Mouse (Mus musculus): ENCODE results near the gene Islr. TPM values are rescaled to one million over a fixed set of nuclear protein-coding genes. Genes with fewer than 3 reads are reported as not detected.

The Islr gene
- polyA plus RNA-seq, 2 experiments, result 143 to 493 TPM

DNA sequence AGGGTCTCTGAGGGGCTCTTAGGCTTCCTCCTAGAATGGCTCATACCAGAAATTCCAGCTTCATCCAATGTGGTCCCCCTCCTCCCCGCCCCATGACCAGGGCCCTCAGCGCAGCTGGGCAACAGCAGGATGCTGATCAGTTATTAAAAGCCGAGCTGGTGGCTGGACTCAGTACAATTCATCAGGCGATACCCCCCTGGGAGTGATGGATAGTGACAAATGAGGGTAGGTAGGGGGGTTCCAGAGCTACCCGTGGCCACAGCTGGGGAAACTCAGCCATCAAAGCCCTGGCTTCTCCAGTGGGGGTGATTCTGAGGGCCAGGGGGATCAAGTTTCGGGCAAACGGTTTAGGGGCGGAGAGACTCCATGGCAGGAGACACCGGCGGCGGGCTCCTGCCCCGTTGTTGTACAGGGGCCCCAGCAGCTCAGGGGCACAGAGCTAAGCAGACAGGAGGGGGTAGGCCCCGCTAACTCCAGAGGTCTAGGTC is 75.1 kb downstream of the Islr start:
- DNase-seq (ENCODE audit: low spot score) (peak; percentile 76), ATAC-seq (ENCODE audit: low FRiP score, low read depth) (peak; percentile 57)
- no peaks in the 10 kb centered on the region for H3K9me3 ChIP-seq (ENCODE audit: control insufficient read depth, low read length)
- peaks cover 71% of the 10 kb centered on the region for H3K4me1 ChIP-seq (ENCODE audit: control insufficient read depth, insufficient read depth, low read length)
- H3K4me2 ChIP-seq (replicated peaks; ENCODE audit: low read depth, low read length, severe bottlenecking), result peak overlapping the region; percentile 39
- peak overlapping the region; percentile 4 for H3K4me3 ChIP-seq (replicated peaks; ENCODE audit: low read length)
- WGBS, result 4% methylated on average over 13 of the region's 13 CpGs
- no peak for TF ChIP-seq POLR2A (IDR thresholded peaks at IDR 0.05; ENCODE audit: borderline replicate concordance, extremely low read depth, insufficient read depth, insufficient read length)
- no peaks in the 10 kb centered on the region for H3K36me3 ChIP-seq (ENCODE audit: control insufficient read depth, insufficient read depth, low read length)
- peak overlapping the region; percentile 78 for H3K27ac ChIP-seq (replicated peaks; ENCODE audit: low read depth, low read length)
- peak overlapping the region; percentile 8; the same call in 1 of the 2 replicates for H3K9ac ChIP-seq (ENCODE audit: low read depth, low read length, severe bottlenecking)
- H3K27me3 ChIP-seq (ENCODE audit: control insufficient read depth, insufficient read depth, low read length), result no peaks in the 10 kb centered on the region

DNA sequence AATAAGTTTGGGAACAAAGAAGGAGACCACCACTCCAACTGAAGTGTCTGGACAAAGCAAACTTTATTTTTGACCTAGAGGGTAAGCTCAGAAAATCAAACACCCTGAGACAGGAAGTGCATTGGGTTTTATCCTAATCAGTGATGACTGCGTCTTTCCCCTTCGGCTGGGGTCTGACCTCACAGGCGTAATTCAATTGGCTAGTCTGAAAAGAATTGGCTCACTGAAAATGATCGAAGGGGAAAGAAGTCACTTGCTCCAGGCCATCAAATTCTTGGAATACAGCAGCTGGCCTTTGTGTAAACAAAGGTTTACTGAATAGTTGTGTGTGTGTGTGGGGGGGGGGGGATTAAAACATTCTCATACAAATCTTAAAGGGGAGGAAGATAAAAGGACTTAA is 78.3 kb downstream of the Islr start:
- no peak overlapping the region for H3K4me3 ChIP-seq (replicated peaks; ENCODE audit: low read length)
- DNase-seq (ENCODE audit: low spot score) (no peak), ATAC-seq (ENCODE audit: low FRiP score, low read depth) (no peak)
- H3K4me1 ChIP-seq (ENCODE audit: control insufficient read depth, insufficient read depth, low read length), result peaks cover 54% of the 10 kb centered on the region
- no peak overlapping the region for H3K27ac ChIP-seq (replicated peaks; ENCODE audit: low read depth, low read length)
- H3K4me2 ChIP-seq (replicated peaks; ENCODE audit: low read depth, low read length, severe bottlenecking), result no peak overlapping the region
- no peaks in the 10 kb centered on the region for H3K36me3 ChIP-seq (ENCODE audit: control insufficient read depth, insufficient read depth, low read length)
- no peak overlapping the region for H3K9ac ChIP-seq (ENCODE audit: low read depth, low read length, severe bottlenecking)
- H3K27me3 ChIP-seq (ENCODE audit: control insufficient read depth, insufficient read depth, low read length), result no peaks in the 10 kb centered on the region
- no peaks in the 10 kb centered on the region for H3K9me3 ChIP-seq (ENCODE audit: control insufficient read depth, low read length)
- TF ChIP-seq POLR2A (IDR thresholded peaks at IDR 0.05; ENCODE audit: borderline replicate concordance, extremely low read depth, insufficient read depth, insufficient read length), result no peak
- 42% methylated on average over 4 of the region's 4 CpGs for WGBS

DNA sequence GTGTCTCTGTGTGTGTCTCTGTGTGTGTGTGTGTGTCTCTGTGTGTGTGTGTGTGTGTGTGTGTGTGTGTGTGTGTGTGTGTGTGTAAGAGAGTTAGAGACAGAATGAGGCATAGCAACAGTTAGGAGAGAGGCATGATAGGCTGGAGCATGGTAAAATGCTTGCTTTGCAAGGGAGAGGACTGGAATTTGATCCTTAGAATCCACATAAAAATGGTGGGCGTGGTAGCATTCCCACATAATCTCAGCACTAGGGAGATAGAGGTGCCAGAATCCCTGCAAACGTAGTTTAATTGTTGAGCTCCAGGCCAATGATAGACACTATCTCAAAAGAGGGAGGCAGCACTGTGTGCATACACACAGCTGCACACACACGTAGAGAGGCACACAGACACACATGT is 79.0 kb downstream of the Islr start:
- no peak overlapping the region for H3K27ac ChIP-seq (replicated peaks; ENCODE audit: low read depth, low read length)
- DNase-seq (ENCODE audit: low spot score), result peak; percentile 41
- H3K27me3 ChIP-seq (ENCODE audit: control insufficient read depth, insufficient read depth, low read length), result no peaks in the 10 kb centered on the region
- no peak overlapping the region for H3K4me2 ChIP-seq (replicated peaks; ENCODE audit: low read depth, low read length, severe bottlenecking)
- 16% methylated on average over 3 of the region's 3 CpGs for WGBS
- H3K9ac ChIP-seq (ENCODE audit: low read depth, low read length, severe bottlenecking), result no peak overlapping the region
- ATAC-seq (ENCODE audit: low FRiP score, low read depth), result peak; percentile 35
- no peaks in the 10 kb centered on the region for H3K9me3 ChIP-seq (ENCODE audit: control insufficient read depth, low read length)
- TF ChIP-seq POLR2A (IDR thresholded peaks at IDR 0.05; ENCODE audit: borderline replicate concordance, extremely low read depth, insufficient read depth, insufficient read length), result no peak
- no peaks in the 10 kb centered on the region for H3K36me3 ChIP-seq (ENCODE audit: control insufficient read depth, insufficient read depth, low read length)
- peaks cover 48% of the 10 kb centered on the region for H3K4me1 ChIP-seq (ENCODE audit: control insufficient read depth, insufficient read depth, low read length)
- no peak overlapping the region for H3K4me3 ChIP-seq (replicated peaks; ENCODE audit: low read length)

DNA sequence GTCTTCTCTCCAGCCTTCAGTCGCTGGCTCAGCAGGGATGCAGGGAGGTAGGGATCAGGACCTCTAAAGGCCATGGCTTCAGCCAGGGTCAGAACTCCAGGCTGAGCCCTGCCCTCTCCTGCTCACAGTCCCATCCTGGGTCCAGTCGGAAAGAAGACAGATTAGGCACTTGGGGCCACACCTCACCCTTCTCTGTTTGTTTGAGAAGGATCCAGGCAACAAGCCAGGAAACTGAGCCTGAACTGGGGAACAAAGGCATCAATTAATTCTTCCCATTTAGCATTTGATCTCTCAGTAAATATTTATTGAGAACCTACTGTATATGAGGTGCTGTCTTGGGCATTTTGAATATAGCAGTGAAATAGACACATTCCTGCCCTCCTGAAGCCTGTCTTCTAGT is 85.4 kb downstream of the Islr start, which contains the start of gene Ccdc33:
Gene Ccdc33 (minus strand): TSS at position 153 of the 400 bp plus-strand sequence.
- no peak for ATAC-seq (ENCODE audit: low FRiP score, low read depth)
- H3K9me3 ChIP-seq (ENCODE audit: control insufficient read depth, low read length), result no peaks in the 10 kb centered on the region
- no peak within 1 kb of the TSS for H3K27ac ChIP-seq (replicated peaks; ENCODE audit: low read depth, low read length)
- WGBS, result 11% methylated on average over 2 of the region's 2 CpGs
- H3K36me3 ChIP-seq (ENCODE audit: control insufficient read depth, insufficient read depth, low read length), result no peaks in the 10 kb centered on the region
- H3K27me3 ChIP-seq (ENCODE audit: control insufficient read depth, insufficient read depth, low read length), result no peaks in the 10 kb centered on the region
- no peak within 1 kb of the TSS for H3K4me2 ChIP-seq (replicated peaks; ENCODE audit: low read depth, low read length, severe bottlenecking)
- no peak for TF ChIP-seq POLR2A (IDR thresholded peaks at IDR 0.05; ENCODE audit: borderline replicate concordance, extremely low read depth, insufficient read depth, insufficient read length)
- no peak within 1 kb of the TSS for H3K4me3 ChIP-seq (replicated peaks; ENCODE audit: low read length)
- no peak within 1 kb of the TSS; the same call in 1 of the 2 replicates for H3K9ac ChIP-seq (ENCODE audit: low read depth, low read length, severe bottlenecking)
- peaks cover 39% of the 10 kb centered on the region for H3K4me1 ChIP-seq (ENCODE audit: control insufficient read depth, insufficient read depth, low read length)
- DNase-seq (ENCODE audit: low spot score), result no peak

DNA sequence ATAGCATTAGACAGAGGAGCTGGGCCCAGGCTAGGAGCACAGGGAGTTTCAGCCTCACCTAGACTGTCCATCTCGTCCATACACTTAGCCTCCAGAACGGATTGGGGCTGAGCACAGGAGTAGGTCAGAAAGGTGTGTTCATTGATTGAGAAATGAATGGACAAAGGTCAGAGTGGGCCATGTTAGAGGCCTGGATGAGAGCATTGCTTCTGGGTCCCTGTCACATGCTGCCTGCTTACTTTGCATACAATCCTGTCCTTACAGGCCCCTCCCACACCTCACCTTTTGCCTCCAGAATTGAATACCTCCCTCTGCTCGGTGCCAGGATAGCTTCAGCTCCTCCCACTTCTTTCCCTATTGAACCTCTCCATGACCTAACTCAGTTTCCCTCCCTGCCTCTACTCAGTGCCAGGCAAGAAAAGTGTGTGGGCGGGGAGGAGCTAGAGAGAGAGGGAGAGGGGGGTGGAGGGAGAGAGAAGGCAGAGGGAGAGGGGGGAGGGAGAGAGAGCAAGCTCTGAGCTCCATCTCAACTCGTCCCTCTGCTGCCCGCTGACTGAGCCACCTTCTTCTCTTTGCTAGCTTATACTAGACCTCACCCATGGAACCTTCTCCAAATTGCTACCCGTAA is 88.0 kb downstream of the Islr start:
- Histone ChIP-seq H3K4me3 (replicated peaks; ENCODE audit: low read length) (no peak overlapping the region), H3K9ac (ENCODE audit: low read depth, low read length, severe bottlenecking) (no peak overlapping the region), H3K9me3 (ENCODE audit: control insufficient read depth, low read length) (no peaks in the 10 kb centered on the region), H3K27me3 (ENCODE audit: control insufficient read depth, insufficient read depth, low read length) (no peaks in the 10 kb centered on the region), H3K27ac (replicated peaks; ENCODE audit: low read depth, low read length) (no peak overlapping the region), H3K4me2 (replicated peaks; ENCODE audit: low read depth, low read length, severe bottlenecking) (no peak overlapping the region), H3K4me1 (ENCODE audit: control insufficient read depth, insufficient read depth, low read length) (peaks cover 55% of the 10 kb centered on the region), H3K36me3 (ENCODE audit: control insufficient read depth, insufficient read depth, low read length) (no peaks in the 10 kb centered on the region)
- ATAC-seq (ENCODE audit: low FRiP score, low read depth), result no peak
- no peak for DNase-seq (ENCODE audit: low spot score)
- no peak for TF ChIP-seq POLR2A (IDR thresholded peaks at IDR 0.05; ENCODE audit: borderline replicate concordance, extremely low read depth, insufficient read depth, insufficient read length)
- 40% methylated on average over 7 of the region's 7 CpGs for WGBS

All from limb, embryonic 14.5 days (tissue).